Mouse (Mus musculus): ENCODE results near the gene Erich2. TPM values are rescaled to one million over a fixed set of nuclear protein-coding genes. Genes with fewer than 3 reads are reported as not detected.
"Not testable (repeated sequence)": the region's sequence is repeated elsewhere in the genome, so short reads cannot be mapped to it uniquely, and the experiment has no call there.

The Erich2 gene
- polyA plus RNA-seq, 1 experiment = 4.4 TPM

- peaks cover 4% of the 10 kb centered on the region for H3K4me1 ChIP-seq (ENCODE audit: control insufficient read depth, insufficient read depth, low read length)
- DNase-seq = peak; percentile 77
- peak overlapping the region; percentile 77 for H3K4me3 ChIP-seq (replicated peaks; ENCODE audit: extremely low read depth, low read depth, low read length)
- under 1% methylated on average over 56 of the region's 56 CpGs for WGBS
- peak; percentile 58 for TF ChIP-seq CTCF (IDR thresholded peaks at IDR 0.05; ENCODE audit: insufficient read depth, low read length)
- 0 out of 2 replicates have a peak, but pooled peaks have one; percentile 10 for TF ChIP-seq POLR2A (IDR thresholded peaks at IDR 0.05; ENCODE audit: borderline replicate concordance, extremely low read depth, low read depth, low read length)
Observed at GRCm38 (mm10) chr2:70509021-70509632, 508 bp downstream of the Erich2 start.

GRCm38 (mm10) chr2:70538283-70538682, 29.7 kb downstream of the Erich2 start:
- not testable (repeated sequence) for H3K4me1 ChIP-seq (ENCODE audit: control insufficient read depth, insufficient read depth, low read length); H3K4me3 ChIP-seq (replicated peaks; ENCODE audit: extremely low read depth, low read depth, low read length)
- TF ChIP-seq CTCF (IDR thresholded peaks at IDR 0.05; ENCODE audit: insufficient read depth, low read length) = peak; percentile 63
- peak; percentile 59 for DNase-seq
- 38% methylated on average over 7 of the region's 7 CpGs for WGBS

- no peak overlapping the region for H3K4me3 ChIP-seq (replicated peaks; ENCODE audit: extremely low read depth, low read depth, low read length)
- H3K4me1 ChIP-seq (ENCODE audit: control insufficient read depth, insufficient read depth, low read length) = no peaks in the 10 kb centered on the region
- no peak for TF ChIP-seq CTCF (IDR thresholded peaks at IDR 0.05; ENCODE audit: insufficient read depth, low read length)
- TF ChIP-seq POLR2A (IDR thresholded peaks at IDR 0.05; ENCODE audit: borderline replicate concordance, extremely low read depth, low read depth, low read length) = no peak
- 45% methylated on average over 6 of the region's 6 CpGs for WGBS
- no peak for DNase-seq
Observed at GRCm38 (mm10) chr2:70550671-70551070, 42.1 kb downstream of the Erich2 start.

- TF ChIP-seq CTCF (IDR thresholded peaks at IDR 0.05; ENCODE audit: insufficient read depth, low read length) (no peak), POLR2A (IDR thresholded peaks at IDR 0.05; ENCODE audit: borderline replicate concordance, extremely low read depth, low read depth, low read length) (no peak)
- Histone ChIP-seq H3K4me3 (replicated peaks; ENCODE audit: extremely low read depth, low read depth, low read length) (no peak overlapping the region), H3K4me1 (ENCODE audit: control insufficient read depth, insufficient read depth, low read length) (no peaks in the 10 kb centered on the region)
- DNase-seq = no peak
- WGBS = 64% methylated on average over 2 of the region's 2 CpGs
Observed at GRCm38 (mm10) chr2:70551446-70551845, 42.8 kb downstream of the Erich2 start.

GRCm38 (mm10) chr2:70552067-70552598, 43.5 kb downstream of the Erich2 start:
- no peaks in the 10 kb centered on the region for H3K4me1 ChIP-seq (ENCODE audit: control insufficient read depth, insufficient read depth, low read length)
- no peak for DNase-seq
- 83% methylated on average over 15 of the region's 15 CpGs for WGBS
- TF ChIP-seq POLR2A (IDR thresholded peaks at IDR 0.05; ENCODE audit: borderline replicate concordance, extremely low read depth, low read depth, low read length) (no peak), CTCF (IDR thresholded peaks at IDR 0.05; ENCODE audit: insufficient read depth, low read length) (no peak)
- no peak overlapping the region for H3K4me3 ChIP-seq (replicated peaks; ENCODE audit: extremely low read depth, low read depth, low read length)

- 35% methylated on average over 4 of the region's 4 CpGs for WGBS
- TF ChIP-seq CTCF (IDR thresholded peaks at IDR 0.05; ENCODE audit: insufficient read depth, low read length) = no peak
- TF ChIP-seq POLR2A (IDR thresholded peaks at IDR 0.05; ENCODE audit: borderline replicate concordance, extremely low read depth, low read depth, low read length) = no peak
- no peak within 1 kb of the TSS for H3K4me3 ChIP-seq (replicated peaks; ENCODE audit: extremely low read depth, low read depth, low read length)
Observed at GRCm38 (mm10) chr2:70552772-70553171, 44.2 kb downstream of the Erich2 start, which contains the start of gene Gad1. Gad1 (plus strand) TSS chr2:70553072.

GRCm38 (mm10) chr2:70553826-70554225, 45.2 kb downstream of the Erich2 start:
- TF ChIP-seq POLR2A (IDR thresholded peaks at IDR 0.05; ENCODE audit: borderline replicate concordance, extremely low read depth, low read depth, low read length) (no peak), CTCF (IDR thresholded peaks at IDR 0.05; ENCODE audit: insufficient read depth, low read length) (no peak)
- no peaks in the 10 kb centered on the region for H3K4me1 ChIP-seq (ENCODE audit: control insufficient read depth, insufficient read depth, low read length)

More at GRCm38 (mm10) chr2:70552772-70553171, 44.2 kb downstream of the Erich2 start, which contains the start of gene Gad1:
- no peaks in the 10 kb centered on the region for H3K4me1 ChIP-seq (ENCODE audit: control insufficient read depth, insufficient read depth, low read length)
- no peak for DNase-seq

GRCm38 (mm10) chr2:70558112-70558842, 49.7 kb downstream of the Erich2 start:
- H3K4me1 ChIP-seq (ENCODE audit: control insufficient read depth, insufficient read depth, low read length) = no peaks in the 10 kb centered on the region
- WGBS = 7% methylated on average over 18 of the region's 18 CpGs
- DNase-seq = peak; percentile 54
- no peak overlapping the region for H3K4me3 ChIP-seq (replicated peaks; ENCODE audit: extremely low read depth, low read depth, low read length)
- TF ChIP-seq POLR2A (IDR thresholded peaks at IDR 0.05; ENCODE audit: borderline replicate concordance, extremely low read depth, low read depth, low read length) (no peak), CTCF (IDR thresholded peaks at IDR 0.05; ENCODE audit: insufficient read depth, low read length) (peak; percentile 82)

More at GRCm38 (mm10) chr2:70553826-70554225, 45.2 kb downstream of the Erich2 start:
- 82% methylated on average over 3 of the region's 3 CpGs for WGBS
- no peak overlapping the region for H3K4me3 ChIP-seq (replicated peaks; ENCODE audit: extremely low read depth, low read depth, low read length)
- no peak for DNase-seq

GRCm38 (mm10) chr2:70558843-70559451, 50.3 kb downstream of the Erich2 start:
- TF ChIP-seq POLR2A (IDR thresholded peaks at IDR 0.05; ENCODE audit: borderline replicate concordance, extremely low read depth, low read depth, low read length) (no peak), CTCF (IDR thresholded peaks at IDR 0.05; ENCODE audit: insufficient read depth, low read length) (no peak)
- Histone ChIP-seq H3K4me1 (ENCODE audit: control insufficient read depth, insufficient read depth, low read length) (no peaks in the 10 kb centered on the region), H3K4me3 (replicated peaks; ENCODE audit: extremely low read depth, low read depth, low read length) (no peak overlapping the region)
- WGBS = 6% methylated on average over 24 of the region's 24 CpGs
- no peak for DNase-seq

Data from lung, adult 2 months (tissue).